Mouse (Mus musculus): Measurements from ENCODE around the gene Tenm3. TPM values are rescaled to one million over a fixed set of nuclear protein-coding genes. Genes with fewer than 3 reads are reported as not detected.

Gene Tenm3
- polyA plus RNA-seq, 1 experiment from 2014 or later, result 48.6 TPM

GRCm38 (mm10) chr8:48530916-48531570, 312.7 kb downstream of the Tenm3 start:
- H3K4me3 ChIP-seq (ENCODE audit: low read depth, low read length), result no peak overlapping the region
- peaks cover 2% of the 10 kb centered on the region; the same call in 1 of the 2 replicates for H3K4me1 ChIP-seq (ENCODE audit: control insufficient read depth, insufficient read depth, low read length)
- 0 out of 2 replicates have a peak, but pooled peaks cover 10% of the 10 kb centered on the region for H3K36me3 ChIP-seq (ENCODE audit: control insufficient read depth, insufficient read depth, low read length)
- H3K9me3 ChIP-seq (ENCODE audit: control insufficient read depth, low read length), result no peaks in the 10 kb centered on the region
- 85% methylated on average over 11 of the region's 11 CpGs for WGBS
- ATAC-seq (ENCODE audit: low read depth) (no peak), DNase-seq (ENCODE audit: low spot score) (no peak)
- H3K9ac ChIP-seq (ENCODE audit: low read depth, low read length), result no peak overlapping the region
- no peaks in the 10 kb centered on the region for H3K27me3 ChIP-seq (replicated peaks; ENCODE audit: control insufficient read depth, insufficient read depth, low read length)
- H3K4me2 ChIP-seq (ENCODE audit: low read depth, low read length), result no peak overlapping the region
- H3K27ac ChIP-seq (replicated peaks; ENCODE audit: low read depth, low read length), result no peak overlapping the region

GRCm38 (mm10) chr8:48527418-48527817, 316.3 kb downstream of the Tenm3 start:
- Histone ChIP-seq H3K36me3 (ENCODE audit: control insufficient read depth, insufficient read depth, low read length) (no peaks in the 10 kb centered on the region), H3K4me2 (ENCODE audit: low read depth, low read length) (no peak overlapping the region), H3K9me3 (ENCODE audit: control insufficient read depth, low read length) (no peaks in the 10 kb centered on the region), H3K4me3 (ENCODE audit: low read depth, low read length) (no peak overlapping the region), H3K27ac (replicated peaks; ENCODE audit: low read depth, low read length) (no peak overlapping the region), H3K27me3 (replicated peaks; ENCODE audit: control insufficient read depth, insufficient read depth, low read length) (no peaks in the 10 kb centered on the region), H3K9ac (ENCODE audit: low read depth, low read length) (no peak overlapping the region), H3K4me1 (ENCODE audit: control insufficient read depth, insufficient read depth, low read length) (peaks cover 2% of the 10 kb centered on the region; the same call in 1 of the 2 replicates)
- DNase-seq (ENCODE audit: low spot score), result peak; percentile 67
- 42% methylated on average over 6 of the region's 6 CpGs for WGBS
- ATAC-seq (ENCODE audit: low read depth), result no peak

- 90% methylated on average over 4 of the region's 4 CpGs for WGBS
- no peaks in the 10 kb centered on the region for H3K36me3 ChIP-seq (ENCODE audit: control insufficient read depth, insufficient read depth, low read length)
- no peak overlapping the region for H3K4me3 ChIP-seq (ENCODE audit: low read depth, low read length)
- H3K27me3 ChIP-seq (replicated peaks; ENCODE audit: control insufficient read depth, insufficient read depth, low read length), result no peaks in the 10 kb centered on the region
- H3K9me3 ChIP-seq (ENCODE audit: control insufficient read depth, low read length), result no peaks in the 10 kb centered on the region
- DNase-seq (ENCODE audit: low spot score) (no peak), ATAC-seq (ENCODE audit: low read depth) (no peak)
- no peak overlapping the region for H3K9ac ChIP-seq (ENCODE audit: low read depth, low read length)
- H3K4me1 ChIP-seq (ENCODE audit: control insufficient read depth, insufficient read depth, low read length), result no peaks in the 10 kb centered on the region
- no peak overlapping the region for H3K4me2 ChIP-seq (ENCODE audit: low read depth, low read length)
- no peak overlapping the region for H3K27ac ChIP-seq (replicated peaks; ENCODE audit: low read depth, low read length)
Observed at GRCm38 (mm10) chr8:48522536-48523123, 321.1 kb downstream of the Tenm3 start.

- Histone ChIP-seq H3K27ac (replicated peaks; ENCODE audit: low read depth, low read length) (no peak overlapping the region), H3K4me2 (ENCODE audit: low read depth, low read length) (no peak overlapping the region), H3K9ac (ENCODE audit: low read depth, low read length) (no peak overlapping the region), H3K27me3 (replicated peaks; ENCODE audit: control insufficient read depth, insufficient read depth, low read length) (no peaks in the 10 kb centered on the region), H3K4me1 (ENCODE audit: control insufficient read depth, insufficient read depth, low read length) (no peaks in the 10 kb centered on the region), H3K9me3 (ENCODE audit: control insufficient read depth, low read length) (no peaks in the 10 kb centered on the region), H3K36me3 (ENCODE audit: control insufficient read depth, insufficient read depth, low read length) (no peaks in the 10 kb centered on the region), H3K4me3 (ENCODE audit: low read depth, low read length) (no peak overlapping the region)
- no peak for DNase-seq (ENCODE audit: low spot score)
- WGBS, result 78% methylated on average over 8 of the region's 8 CpGs
- no peak for ATAC-seq (ENCODE audit: low read depth)
Observed at GRCm38 (mm10) chr8:48522004-48522403, 321.7 kb downstream of the Tenm3 start.

GRCm38 (mm10) chr8:48517431-48517830, 326.3 kb downstream of the Tenm3 start:
- no peaks in the 10 kb centered on the region for H3K27me3 ChIP-seq (replicated peaks; ENCODE audit: control insufficient read depth, insufficient read depth, low read length)
- H3K4me2 ChIP-seq (ENCODE audit: low read depth, low read length), result no peak overlapping the region
- no peak for DNase-seq (ENCODE audit: low spot score)
- no peaks in the 10 kb centered on the region for H3K9me3 ChIP-seq (ENCODE audit: control insufficient read depth, low read length)
- no peaks in the 10 kb centered on the region for H3K4me1 ChIP-seq (ENCODE audit: control insufficient read depth, insufficient read depth, low read length)
- no peak overlapping the region for H3K9ac ChIP-seq (ENCODE audit: low read depth, low read length)
- H3K27ac ChIP-seq (replicated peaks; ENCODE audit: low read depth, low read length), result no peak overlapping the region
- H3K36me3 ChIP-seq (ENCODE audit: control insufficient read depth, insufficient read depth, low read length), result no peaks in the 10 kb centered on the region
- no peak for ATAC-seq (ENCODE audit: low read depth)
- H3K4me3 ChIP-seq (ENCODE audit: low read depth, low read length), result no peak overlapping the region

- 75% methylated on average over 4 of the region's 4 CpGs for WGBS
- no peak overlapping the region for H3K4me2 ChIP-seq (ENCODE audit: low read depth, low read length)
- no peaks in the 10 kb centered on the region for H3K9me3 ChIP-seq (ENCODE audit: control insufficient read depth, low read length)
- H3K27me3 ChIP-seq (replicated peaks; ENCODE audit: control insufficient read depth, insufficient read depth, low read length), result no peaks in the 10 kb centered on the region
- ATAC-seq (ENCODE audit: low read depth), result no peak
- no peak overlapping the region for H3K9ac ChIP-seq (ENCODE audit: low read depth, low read length)
- H3K36me3 ChIP-seq (ENCODE audit: control insufficient read depth, insufficient read depth, low read length), result 0 out of 2 replicates have a peak, but pooled peaks cover 4% of the 10 kb centered on the region
- H3K27ac ChIP-seq (replicated peaks; ENCODE audit: low read depth, low read length), result no peak overlapping the region
- H3K4me1 ChIP-seq (ENCODE audit: control insufficient read depth, insufficient read depth, low read length), result peaks cover 4% of the 10 kb centered on the region
- no peak for DNase-seq (ENCODE audit: low spot score)
- no peak overlapping the region for H3K4me3 ChIP-seq (ENCODE audit: low read depth, low read length)
Observed at GRCm38 (mm10) chr8:48514230-48514629, 329.5 kb downstream of the Tenm3 start.

- no peak overlapping the region for H3K4me2 ChIP-seq (ENCODE audit: low read depth, low read length)
- no peaks in the 10 kb centered on the region for H3K27me3 ChIP-seq (replicated peaks; ENCODE audit: control insufficient read depth, insufficient read depth, low read length)
- WGBS, result 86% methylated on average over 7 of the region's 7 CpGs
Observed at GRCm38 (mm10) chr8:48513801-48514200, 329.9 kb downstream of the Tenm3 start.

GRCm38 (mm10) chr8:48511546-48511945, 332.2 kb downstream of the Tenm3 start:
- Histone ChIP-seq H3K9me3 (ENCODE audit: control insufficient read depth, low read length) (no peaks in the 10 kb centered on the region), H3K36me3 (ENCODE audit: control insufficient read depth, insufficient read depth, low read length) (0 out of 2 replicates have a peak, but pooled peaks cover 4% of the 10 kb centered on the region), H3K4me1 (ENCODE audit: control insufficient read depth, insufficient read depth, low read length) (peaks cover 13% of the 10 kb centered on the region), H3K27me3 (replicated peaks; ENCODE audit: control insufficient read depth, insufficient read depth, low read length) (no peaks in the 10 kb centered on the region), H3K4me3 (ENCODE audit: low read depth, low read length) (no peak overlapping the region), H3K9ac (ENCODE audit: low read depth, low read length) (no peak overlapping the region), H3K27ac (replicated peaks; ENCODE audit: low read depth, low read length) (no peak overlapping the region), H3K4me2 (ENCODE audit: low read depth, low read length) (peak overlapping the region; percentile 18; the same call in 1 of the 2 replicates)
- ATAC-seq (ENCODE audit: low read depth) (no peak), DNase-seq (ENCODE audit: low spot score) (no peak)
- WGBS, result 84% methylated on average over 12 of the region's 12 CpGs

More at GRCm38 (mm10) chr8:48513801-48514200, 329.9 kb downstream of the Tenm3 start:
- H3K9me3 ChIP-seq (ENCODE audit: control insufficient read depth, low read length), result no peaks in the 10 kb centered on the region
- H3K36me3 ChIP-seq (ENCODE audit: control insufficient read depth, insufficient read depth, low read length), result 0 out of 2 replicates have a peak, but pooled peaks cover 4% of the 10 kb centered on the region
- ATAC-seq (ENCODE audit: low read depth), result no peak
- DNase-seq (ENCODE audit: low spot score), result no peak
- no peak overlapping the region for H3K9ac ChIP-seq (ENCODE audit: low read depth, low read length)
- peaks cover 9% of the 10 kb centered on the region for H3K4me1 ChIP-seq (ENCODE audit: control insufficient read depth, insufficient read depth, low read length)
- H3K27ac ChIP-seq (replicated peaks; ENCODE audit: low read depth, low read length), result no peak overlapping the region
- no peak overlapping the region for H3K4me3 ChIP-seq (ENCODE audit: low read depth, low read length)
